Mouse (Mus musculus) left cerebral cortex, adult 9 months (tissue): Measurements from ENCODE around the gene Fau.
A peak's percentile ranks its signal among the peaks of the same experiment; 100 is the strongest.
"Not testable (repeated sequence)": the region's sequence is repeated elsewhere in the genome, so short reads cannot be mapped to it uniquely, and the experiment has no call there.

Experiments used
- DNase-seq, 2 experiments: peaks; one replicate each; pipeline ENCODE4 v3.0.0; 2022; ENCODE audit warnings: low spot score in 2 of 2

The Fau gene

DNA sequence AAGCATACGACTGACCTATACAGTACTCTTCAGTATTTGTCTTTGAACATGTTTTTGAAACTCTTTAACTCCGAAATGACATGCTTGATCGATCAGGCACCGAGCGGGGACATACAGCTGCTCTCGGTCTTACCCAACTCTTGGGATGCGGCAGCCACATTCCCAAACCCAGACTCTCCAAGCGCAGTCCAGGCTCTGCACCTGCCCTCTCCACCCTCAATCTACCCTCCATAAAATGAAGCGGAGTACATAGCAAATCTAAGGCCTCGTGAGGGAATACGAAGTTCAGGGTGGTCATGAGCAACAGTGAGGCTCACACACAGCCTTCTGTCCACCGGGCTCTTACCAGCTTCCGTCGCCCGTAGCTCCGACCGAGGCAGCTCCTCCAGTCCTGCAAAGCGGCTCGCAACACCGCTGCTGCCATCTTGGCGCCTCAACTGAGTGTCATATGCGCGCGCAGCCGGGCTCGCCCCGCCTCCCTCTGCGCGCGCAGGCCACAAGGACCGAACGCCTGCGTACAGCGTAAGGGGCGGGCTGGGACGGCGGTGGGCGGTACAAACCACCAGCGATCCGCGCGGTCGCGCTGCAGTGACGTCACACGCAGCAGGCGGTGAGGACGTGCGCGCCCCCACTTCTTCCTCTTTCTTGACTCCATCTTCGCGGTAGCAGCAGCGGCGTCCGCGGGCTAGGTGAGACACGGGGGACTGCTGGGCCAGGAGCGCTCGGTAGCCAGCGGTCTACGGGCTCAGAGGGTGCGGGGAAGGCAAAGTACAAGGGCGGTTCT lies at the start of gene Fau, which contains the start of gene Mrpl49:
TSS of gene Fau (plus strand) at position 532 of the 784 bp plus-strand sequence.
TSS of gene Mrpl49 (minus strand) at position 473 of the 784 bp plus-strand sequence.
- DNase-seq = peak; percentile 95 to 98

DNA sequence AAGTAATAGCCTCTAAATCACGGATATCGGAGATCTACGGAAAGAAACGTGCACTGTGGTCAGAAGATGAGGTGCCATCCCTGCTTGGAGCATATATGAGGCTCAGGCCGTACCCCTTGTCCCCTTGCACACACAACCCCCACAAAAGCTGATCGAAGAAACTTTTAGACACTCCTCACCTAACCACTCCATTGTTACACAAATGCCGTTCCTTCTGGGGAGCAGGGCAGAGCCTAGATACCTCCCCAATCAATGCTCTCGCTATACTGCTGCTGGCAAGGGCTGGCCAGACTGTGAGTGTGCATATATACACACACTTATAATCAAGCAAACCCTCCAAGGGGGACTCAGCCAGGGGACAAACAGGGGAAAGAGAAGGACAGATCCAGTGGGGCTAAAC lies 48.5 kb upstream of the Fau start:
- DNase-seq = no peak

DNA sequence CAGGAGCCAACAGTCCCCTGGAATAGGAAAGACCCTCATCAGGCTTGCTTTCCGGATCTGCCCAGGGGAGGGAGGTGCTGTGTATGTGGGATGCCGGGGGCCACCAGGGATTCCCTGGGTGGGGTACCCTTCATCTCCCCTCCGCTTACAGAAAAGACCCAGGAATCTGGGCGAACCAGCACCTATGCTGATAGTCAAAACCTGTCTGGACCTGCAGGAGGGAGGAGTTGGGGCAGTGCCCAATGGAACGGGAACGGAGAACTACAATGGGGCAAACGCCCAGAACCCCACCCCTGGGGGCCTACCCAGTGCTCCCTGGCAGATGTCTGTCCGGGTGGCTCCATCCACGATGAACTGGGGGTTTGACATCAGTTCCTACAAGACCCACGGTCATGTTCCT lies 44.0 kb upstream of the Fau start:
- DNase-seq = no peak

GRCm38 (mm10) chr19:6014991-6015510 lies 42.6 kb upstream of the Fau start:
- DNase-seq = no peak

DNA sequence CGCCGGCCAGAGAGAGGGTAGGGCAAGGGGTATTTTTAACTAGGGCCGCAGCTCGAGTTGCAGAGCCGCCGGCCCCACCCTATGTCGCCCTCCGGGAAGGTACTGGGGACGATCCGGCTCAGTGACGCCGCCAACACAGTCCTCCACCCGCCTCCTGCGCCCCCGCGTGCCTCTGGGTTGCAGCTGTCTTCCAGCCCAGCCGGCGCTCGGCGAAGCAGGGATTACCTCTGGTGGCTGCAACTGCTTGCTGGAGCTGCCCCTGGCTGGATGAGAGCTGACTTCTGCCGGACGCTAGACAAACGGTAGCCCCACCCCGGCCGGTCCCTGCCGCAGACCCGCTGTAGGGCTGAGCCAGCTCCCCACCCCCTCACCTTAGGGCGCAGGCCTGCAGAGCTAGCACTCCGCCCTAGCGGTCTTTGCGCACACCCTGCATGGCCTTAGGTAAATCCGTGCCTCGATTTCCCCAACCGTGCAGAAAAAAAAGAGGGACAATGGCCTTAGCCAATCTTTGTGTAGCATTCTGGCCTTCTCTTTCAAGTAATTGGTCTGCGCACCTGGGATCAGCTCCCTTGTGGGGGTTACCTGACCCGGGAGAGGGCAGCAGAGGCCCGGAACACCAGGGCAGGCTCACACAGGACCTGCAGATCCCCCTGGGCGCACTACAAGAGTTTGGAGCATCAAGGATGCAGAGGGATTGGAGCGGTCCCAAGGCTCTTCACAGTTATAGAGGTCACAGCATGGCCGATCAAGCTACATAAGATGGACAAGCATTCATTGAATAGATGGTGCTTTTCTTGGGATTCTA lies 41.9 kb upstream of the Fau start, which contains the start of gene Capn1:
TSS of gene Capn1 (minus strand) at position 387 of the 805 bp plus-strand sequence.
- DNase-seq = peak; percentile 30 to 67

GRCm38 (mm10) chr19:6016532-6016931 lies 41.1 kb upstream of the Fau start:
- DNase-seq = no peak

GRCm38 (mm10) chr19:6018142-6019089 lies 39.2 kb upstream of the Fau start:
- peak; percentile 47 to 90 for DNase-seq

- DNase-seq = no peak
These were observed 37.4 kb upstream of the Fau start for GRCm38 (mm10) chr19:6020276-6020675.

DNA sequence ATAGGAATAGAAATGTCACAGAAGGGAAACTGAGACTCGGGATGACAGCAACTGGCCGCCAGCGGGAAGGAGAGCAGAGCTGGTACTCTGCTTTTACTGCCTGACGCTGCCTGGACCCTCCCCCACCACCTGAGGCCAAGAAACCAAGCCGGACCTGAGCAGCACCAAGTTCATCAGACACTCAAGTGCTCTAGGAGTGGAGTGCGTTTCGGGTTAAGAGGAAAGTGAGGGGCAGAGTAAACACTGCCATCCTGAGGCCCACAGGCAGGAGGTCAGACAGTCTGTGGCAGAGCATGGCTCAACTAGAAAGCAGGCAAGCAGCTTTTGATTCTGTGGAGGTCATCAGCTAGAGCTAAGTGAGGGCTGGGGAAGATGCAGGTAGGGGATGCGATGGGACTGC lies 34.6 kb upstream of the Fau start:
- no peak for DNase-seq

GRCm38 (mm10) chr19:6023930-6024329 lies 33.7 kb upstream of the Fau start:
- DNase-seq = no peak

DNA sequence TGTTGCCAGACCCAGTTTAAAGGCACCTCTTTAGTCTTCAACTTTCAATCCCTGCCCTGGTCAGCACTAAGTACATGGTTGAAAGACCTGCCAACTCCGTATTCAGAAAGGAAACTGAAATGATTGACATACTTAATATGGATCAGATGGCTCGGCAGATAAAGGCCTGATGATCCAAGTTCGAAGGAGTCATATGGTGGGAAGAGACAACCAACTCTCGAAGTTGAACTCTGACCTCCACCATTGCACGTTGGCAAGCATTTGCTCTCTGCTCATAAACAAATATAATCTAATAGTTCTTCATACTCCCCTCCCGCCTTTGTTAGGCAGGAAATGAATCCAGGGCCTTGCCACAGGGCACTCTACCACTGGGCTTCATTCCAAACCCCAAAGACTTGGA lies 28.7 kb upstream of the Fau start:
- no peak for DNase-seq

DNA sequence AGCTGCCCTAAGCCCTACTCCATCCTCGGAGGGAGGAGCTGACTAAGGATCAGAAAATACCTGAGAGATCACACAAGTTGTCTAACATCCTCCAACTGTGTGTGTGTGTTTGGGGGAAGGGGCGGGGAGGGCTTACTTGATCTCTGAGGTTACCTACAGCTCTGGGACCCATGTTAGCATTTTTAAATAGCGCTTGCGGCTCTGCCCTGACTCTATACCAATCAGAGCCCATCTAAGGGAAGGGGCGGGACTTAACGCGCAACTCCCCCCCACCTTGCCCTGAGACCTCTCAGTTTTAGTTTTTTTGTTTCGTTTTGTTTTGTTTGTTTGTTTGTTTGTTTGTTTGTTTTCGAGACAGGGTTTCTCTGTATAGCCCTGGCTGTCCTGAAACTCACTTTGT lies 28.2 kb upstream of the Fau start:
- DNase-seq = no peak

- no peak for DNase-seq
These were observed 26.9 kb upstream of the Fau start for GRCm38 (mm10) chr19:6030520-6031280.

DNA sequence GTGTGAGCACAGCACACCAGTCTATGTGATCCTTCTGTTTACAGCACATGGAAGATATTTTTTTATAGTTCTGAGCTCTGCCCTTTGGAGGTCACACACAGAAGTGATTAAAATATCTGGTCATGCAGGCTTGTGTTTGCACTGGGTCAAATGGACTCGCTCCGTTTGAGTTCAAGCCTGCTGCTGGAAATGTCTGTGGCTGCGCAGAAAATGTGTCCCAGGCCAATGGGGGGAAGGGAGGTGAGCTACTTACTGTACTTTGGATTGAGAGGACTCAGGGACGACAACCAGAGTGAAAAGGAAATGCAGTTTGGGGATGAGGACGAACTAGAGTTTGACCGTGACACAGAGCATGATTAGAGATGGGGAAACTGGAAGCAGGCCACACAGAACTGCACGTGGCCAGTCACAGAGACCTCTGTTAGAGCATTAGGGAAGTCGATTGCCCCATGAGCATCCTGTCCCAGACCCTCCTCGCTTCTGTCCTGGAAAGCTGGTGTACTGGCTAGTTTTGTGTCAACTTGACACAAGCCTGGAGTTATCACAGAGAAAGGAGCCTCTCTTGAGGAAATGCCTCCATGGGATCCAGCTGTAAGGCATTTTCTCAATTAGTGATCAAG lies 21.6 kb upstream of the Fau start:
- DNase-seq = no peak

DNA sequence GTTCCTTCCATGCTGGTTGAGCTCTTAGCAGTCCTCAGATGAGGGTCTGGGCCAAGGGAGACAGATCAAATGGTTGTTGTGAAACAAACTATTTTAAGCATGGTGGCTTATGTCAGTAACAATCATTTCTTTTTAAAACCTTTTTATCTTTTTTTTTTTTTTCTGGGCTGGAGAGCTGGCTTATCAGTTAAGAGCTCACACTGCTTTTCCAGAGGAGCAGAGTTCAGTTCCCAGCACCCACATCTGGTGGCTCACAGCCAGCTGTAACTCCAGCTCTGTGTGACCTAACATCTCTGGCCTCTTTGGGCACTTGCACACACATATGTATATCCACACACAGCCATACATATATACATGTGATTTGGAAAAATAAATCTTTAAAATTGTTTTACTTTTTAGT lies 19.9 kb upstream of the Fau start:
- DNase-seq = no peak

- no peak for DNase-seq
These were observed 19.3 kb upstream of the Fau start for GRCm38 (mm10) chr19:6038326-6038725.

- DNase-seq = no peak
These were observed 17.6 kb upstream of the Fau start for GRCm38 (mm10) chr19:6040002-6040401.

DNA sequence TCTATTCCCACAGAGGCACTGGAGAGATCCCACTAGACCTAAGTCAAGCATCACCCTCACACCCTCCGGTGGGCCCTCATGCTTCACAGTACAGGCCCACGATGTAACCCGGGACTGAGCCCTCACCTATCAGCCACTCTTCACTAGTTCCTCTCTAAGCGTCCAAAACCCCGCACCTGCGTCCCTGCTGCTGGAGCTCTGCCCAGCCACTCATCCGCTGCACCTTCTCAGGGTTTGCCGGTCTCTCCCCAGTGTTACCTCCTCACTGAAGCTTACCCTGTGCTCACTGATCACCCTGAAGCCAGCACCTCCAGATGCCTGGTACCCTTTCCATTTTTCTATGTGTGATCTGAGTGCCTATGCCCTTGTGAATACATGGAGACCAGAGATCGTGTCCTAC lies 15.4 kb upstream of the Fau start:
- DNase-seq = no peak

DNA sequence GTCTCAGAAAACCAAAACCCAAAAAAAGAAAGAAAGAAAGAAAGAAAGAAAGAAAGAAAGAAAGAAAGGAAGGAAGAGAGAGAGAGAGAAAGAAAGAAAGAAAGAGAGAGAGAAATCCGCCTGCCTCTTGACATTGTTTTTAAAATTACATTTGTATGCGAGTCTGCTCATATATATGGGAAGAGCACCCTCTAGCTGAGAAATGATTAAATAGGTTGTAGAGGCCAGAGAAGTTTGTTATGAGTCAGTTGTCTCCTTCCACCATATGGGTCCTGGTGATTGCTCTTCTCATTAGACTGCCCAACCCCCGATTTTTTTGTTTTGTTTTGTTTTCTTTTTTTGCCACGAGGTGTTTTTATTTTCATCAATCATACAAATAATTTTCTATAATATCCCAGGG lies 13.5 kb upstream of the Fau start:
- DNase-seq = not testable (repeated sequence)
